Mouse (Mus musculus): Measurements from ENCODE around the gene AI597479.

DNA sequence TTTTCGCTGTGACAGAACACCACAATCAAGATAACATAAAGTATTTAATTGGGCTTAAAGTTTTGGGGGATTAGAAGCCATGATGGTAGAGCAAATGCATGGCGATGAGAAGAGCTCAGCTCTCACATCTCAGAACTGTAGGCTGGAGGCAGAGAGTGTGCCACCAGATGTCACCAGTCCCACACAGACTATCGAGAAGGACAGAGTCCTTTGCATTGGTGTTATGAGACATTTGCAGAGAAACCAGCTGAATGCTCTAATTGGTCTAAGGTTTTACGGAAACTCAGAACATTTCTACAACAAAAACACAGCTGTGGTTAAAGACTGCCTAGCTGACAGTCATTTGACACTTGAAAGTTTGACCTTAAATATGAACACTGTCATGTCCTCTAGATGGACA is 44.8 kb downstream of the AI597479 start:
- TF ChIP-seq TAL1 (IDR thresholded peaks at IDR 0.05; ENCODE audit: low read length) (no peak), GATA1 (IDR thresholded peaks at IDR 0.05; ENCODE audit: low read length) (no peak)

Measured in erythroblast, embryonic 14.5 days (primary cell).